Mouse (Mus musculus): ENCODE results near the gene Prss54. TPM values are rescaled to one million over a fixed set of nuclear protein-coding genes. Genes with fewer than 3 reads are reported as not detected.
"Not testable (repeated sequence)": the region's sequence is repeated elsewhere in the genome, so short reads cannot be mapped to it uniquely, and the experiment has no call there.

Gene Prss54
- total and polyA plus RNA-seq, 2 experiments from 2014 or later = not detected

GRCm38 (mm10) chr8:95606509-95606908 lies 30.4 kb upstream of the Prss54 start:
- not testable (repeated sequence) for ATAC-seq; DNase-seq; H3K27ac ChIP-seq (ENCODE audit: low read depth, low read length); H3K36me3 ChIP-seq (ENCODE audit: insufficient read depth); H3K27me3 ChIP-seq (ENCODE audit: insufficient read depth, low read length); H3K4me1 ChIP-seq (ENCODE audit: insufficient read depth); H3K9ac ChIP-seq; H3K4me3 ChIP-seq (ENCODE audit: low read depth, low read length); H3K9me3 ChIP-seq (ENCODE audit: low read length); H3K4me2 ChIP-seq (ENCODE audit: low read depth)
- TF ChIP-seq CTCF (IDR thresholded peaks at IDR 0.05; ENCODE audit: low read depth) = peak; percentile 21; the same call in 1 of the 2 replicates
- 22% methylated on average over 4 of the region's 5 CpGs for WGBS

- Histone ChIP-seq H3K4me3 (ENCODE audit: low read depth, low read length) (no peak overlapping the region), H3K4me1 (ENCODE audit: insufficient read depth) (no peaks in the 10 kb centered on the region), H3K9ac (no peak overlapping the region), H3K36me3 (ENCODE audit: insufficient read depth) (no peaks in the 10 kb centered on the region), H3K27ac (ENCODE audit: low read depth, low read length) (no peak overlapping the region), H3K27me3 (ENCODE audit: insufficient read depth, low read length) (no peaks in the 10 kb centered on the region), H3K9me3 (ENCODE audit: low read length) (no peaks in the 10 kb centered on the region), H3K4me2 (ENCODE audit: low read depth) (no peak overlapping the region)
- ATAC-seq (no peak), DNase-seq (no peak)
- 74% methylated on average over 2 of the region's 2 CpGs for WGBS
- TF ChIP-seq CTCF (IDR thresholded peaks at IDR 0.05; ENCODE audit: low read depth) = peak; percentile 41
These were observed 26.0 kb upstream of the Prss54 start for GRCm38 (mm10) chr8:95602168-95602567.

GRCm38 (mm10) chr8:95601306-95601705 lies 25.2 kb upstream of the Prss54 start:
- no peak overlapping the region for H3K9ac ChIP-seq
- H3K27me3 ChIP-seq (ENCODE audit: insufficient read depth, low read length) = no peaks in the 10 kb centered on the region
- H3K4me1 ChIP-seq (ENCODE audit: insufficient read depth) = no peaks in the 10 kb centered on the region
- H3K27ac ChIP-seq (ENCODE audit: low read depth, low read length) = no peak overlapping the region
- no peaks in the 10 kb centered on the region for H3K9me3 ChIP-seq (ENCODE audit: low read length)
- DNase-seq (no peak), ATAC-seq (no peak)
- no peak overlapping the region for H3K4me3 ChIP-seq (ENCODE audit: low read depth, low read length)
- 78% methylated on average over 15 of the region's 15 CpGs for WGBS
- no peak for TF ChIP-seq CTCF (IDR thresholded peaks at IDR 0.05; ENCODE audit: low read depth)
- no peak overlapping the region for H3K4me2 ChIP-seq (ENCODE audit: low read depth)
- no peaks in the 10 kb centered on the region for H3K36me3 ChIP-seq (ENCODE audit: insufficient read depth)

- peak; percentile 89 for DNase-seq
- H3K27ac ChIP-seq (ENCODE audit: low read depth, low read length) = no peak overlapping the region
- no peaks in the 10 kb centered on the region for H3K9me3 ChIP-seq (ENCODE audit: low read length)
- no peak overlapping the region for H3K9ac ChIP-seq
- H3K4me1 ChIP-seq (ENCODE audit: insufficient read depth) = no peaks in the 10 kb centered on the region
- no peak overlapping the region for H3K4me3 ChIP-seq (ENCODE audit: low read depth, low read length)
- TF ChIP-seq CTCF (IDR thresholded peaks at IDR 0.05; ENCODE audit: low read depth) = peak; percentile 88
- no peak overlapping the region for H3K4me2 ChIP-seq (ENCODE audit: low read depth)
- H3K27me3 ChIP-seq (ENCODE audit: insufficient read depth, low read length) = no peaks in the 10 kb centered on the region
- WGBS = 9% methylated on average over 11 of the region's 11 CpGs
- peak; percentile 81 for ATAC-seq
- H3K36me3 ChIP-seq (ENCODE audit: insufficient read depth) = no peaks in the 10 kb centered on the region
These were observed 23.7 kb upstream of the Prss54 start for GRCm38 (mm10) chr8:95599861-95600260.

- TF ChIP-seq CTCF (IDR thresholded peaks at IDR 0.05; ENCODE audit: low read depth) = no peak
- H3K27me3 ChIP-seq (ENCODE audit: insufficient read depth, low read length) = no peaks in the 10 kb centered on the region
- WGBS = 79% methylated on average over 4 of the region's 4 CpGs
- ATAC-seq (no peak), DNase-seq (no peak)
- no peaks in the 10 kb centered on the region for H3K36me3 ChIP-seq (ENCODE audit: insufficient read depth)
- no peak overlapping the region for H3K9ac ChIP-seq
- no peaks in the 10 kb centered on the region for H3K4me1 ChIP-seq (ENCODE audit: insufficient read depth)
- no peak overlapping the region for H3K4me3 ChIP-seq (ENCODE audit: low read depth, low read length)
- no peaks in the 10 kb centered on the region for H3K9me3 ChIP-seq (ENCODE audit: low read length)
- H3K4me2 ChIP-seq (ENCODE audit: low read depth) = no peak overlapping the region
- H3K27ac ChIP-seq (ENCODE audit: low read depth, low read length) = no peak overlapping the region
These were observed 20.7 kb upstream of the Prss54 start for GRCm38 (mm10) chr8:95596841-95597241.

- WGBS = 88% methylated on average over 14 of the region's 14 CpGs
- no peaks in the 10 kb centered on the region for H3K27me3 ChIP-seq (ENCODE audit: insufficient read depth, low read length)
- no peak for DNase-seq
These were observed 19.0 kb upstream of the Prss54 start for GRCm38 (mm10) chr8:95595131-95595530.

GRCm38 (mm10) chr8:95593439-95594393 lies 17.6 kb upstream of the Prss54 start:
- 89% methylated on average over 7 of the region's 7 CpGs for WGBS
- Histone ChIP-seq H3K36me3 (ENCODE audit: insufficient read depth) (no peaks in the 10 kb centered on the region), H3K27ac (ENCODE audit: low read depth, low read length) (no peak overlapping the region), H3K27me3 (ENCODE audit: insufficient read depth, low read length) (no peaks in the 10 kb centered on the region), H3K4me3 (ENCODE audit: low read depth, low read length) (no peak overlapping the region), H3K4me2 (ENCODE audit: low read depth) (no peak overlapping the region), H3K9ac (no peak overlapping the region), H3K9me3 (ENCODE audit: low read length) (no peaks in the 10 kb centered on the region), H3K4me1 (ENCODE audit: insufficient read depth) (no peaks in the 10 kb centered on the region)
- ATAC-seq (no peak), DNase-seq (no peak)
- TF ChIP-seq CTCF (IDR thresholded peaks at IDR 0.05; ENCODE audit: low read depth) = no peak

More at GRCm38 (mm10) chr8:95595131-95595530, 19.0 kb upstream of the Prss54 start:
- H3K4me1 ChIP-seq (ENCODE audit: insufficient read depth) = no peaks in the 10 kb centered on the region
- no peaks in the 10 kb centered on the region for H3K36me3 ChIP-seq (ENCODE audit: insufficient read depth)
- no peaks in the 10 kb centered on the region for H3K9me3 ChIP-seq (ENCODE audit: low read length)
- H3K27ac ChIP-seq (ENCODE audit: low read depth, low read length) = no peak overlapping the region
- no peak for TF ChIP-seq CTCF (IDR thresholded peaks at IDR 0.05; ENCODE audit: low read depth)
- no peak for ATAC-seq
- H3K9ac ChIP-seq = no peak overlapping the region
- H3K4me3 ChIP-seq (ENCODE audit: low read depth, low read length) = no peak overlapping the region
- H3K4me2 ChIP-seq (ENCODE audit: low read depth) = no peak overlapping the region
